Mouse (Mus musculus): Measurements from ENCODE around the gene Cd248.

The Cd248 gene

GRCm38 (mm10) chr19:5067867-5068569 lies at the start of gene Cd248:
Cd248 (plus strand) TSS chr19:5068078.
- no peak for DNase-seq

GRCm38 (mm10) chr19:5018191-5018590 lies 49.7 kb upstream of the Cd248 start:
- DNase-seq: no peak

GRCm38 (mm10) chr19:5021416-5021815 lies 46.5 kb upstream of the Cd248 start:
- no peak for DNase-seq

GRCm38 (mm10) chr19:5023621-5024479 lies 44.0 kb upstream of the Cd248 start, which contains the start of gene Slc29a2:
Slc29a2 (plus strand) TSS chr19:5023860.
- DNase-seq: peak; percentile 83

- DNase-seq: no peak
Observed at GRCm38 (mm10) chr19:5026111-5026510, 41.8 kb upstream of the Cd248 start.

GRCm38 (mm10) chr19:5032686-5033085 lies 35.2 kb upstream of the Cd248 start:
- DNase-seq: no peak

- no peak for DNase-seq
Observed at GRCm38 (mm10) chr19:5036577-5036976, 31.3 kb upstream of the Cd248 start.

- peak; percentile 76 for DNase-seq
Observed at GRCm38 (mm10) chr19:5037678-5038571, 30.0 kb upstream of the Cd248 start.

GRCm38 (mm10) chr19:5038709-5039156 lies 29.1 kb upstream of the Cd248 start, which contains the start of the genes B4gat1 and AC124502.3:
B4gat1 (plus strand) TSS chr19:5038826.
AC124502.3 (plus strand) TSS chr19:5038891.
- peak; percentile 92 for DNase-seq

- DNase-seq: no peak
Observed at GRCm38 (mm10) chr19:5039301-5040114, 28.4 kb upstream of the Cd248 start.

GRCm38 (mm10) chr19:5040862-5041523 lies 26.9 kb upstream of the Cd248 start, which contains the start of gene Brms1:
Brms1 (plus strand) TSS chr19:5041354.
- DNase-seq: peak; percentile 92

- no peak for DNase-seq
Observed at GRCm38 (mm10) chr19:5041588-5041987, 26.3 kb upstream of the Cd248 start.

GRCm38 (mm10) chr19:5045531-5045930 lies 22.3 kb upstream of the Cd248 start:
- no peak for DNase-seq

GRCm38 (mm10) chr19:5048138-5049056 lies 19.5 kb upstream of the Cd248 start:
- peak; percentile 65 for DNase-seq

- DNase-seq: no peak
Observed at GRCm38 (mm10) chr19:5049325-5049724, 18.6 kb upstream of the Cd248 start.

- no peak for DNase-seq
Observed at GRCm38 (mm10) chr19:5050047-5050905, 17.6 kb upstream of the Cd248 start, which contains the start of gene Rin1. Rin1 (plus strand) TSS chr19:5050481.

GRCm38 (mm10) chr19:5051031-5051430 lies 16.8 kb upstream of the Cd248 start:
- no peak for DNase-seq

- no peak for DNase-seq
Observed at GRCm38 (mm10) chr19:5051515-5051914, 16.4 kb upstream of the Cd248 start.
